Comparison of ENCODE assay signal across 8 mouse cellular contexts in genomic region chr2:94405397-94406082, GRCm38 (mm10). TPM values are rescaled to one million over a fixed set of nuclear protein-coding genes. Genes with fewer than 3 reads are reported as not detected.
A peak's percentile ranks its signal among the peaks of the same experiment; 100 is the strongest.
DNase-seq lines count a peak whose midpoint lies in the region; ATAC-seq lines count a peak whose summit lies in the region.

No protein-coding gene starts in this region.

- H3K9ac ChIP-seq in forebrain, embryonic 11.5 days (ENCODE audit: low read length), result peak overlapping the region; percentile 92

- no peaks in the 10 kb centered on the region for H3K27me3 ChIP-seq in forebrain, embryonic 11.5 days (ENCODE audit: control insufficient read depth, insufficient read depth, low read length)

- H3K4me2 ChIP-seq in forebrain, embryonic 11.5 days (ENCODE audit: low read depth, low read length, severe bottlenecking), result peak overlapping the region; percentile 74

- peak overlapping the region; percentile 78; the same call in 1 of the 2 replicates for H3K27ac ChIP-seq in forebrain, embryonic 11.5 days (ENCODE audit: low read depth, low read length)

- peak overlapping the region; percentile 95 for H3K4me3 ChIP-seq in forebrain, embryonic 11.5 days (ENCODE audit: low read depth, low read length)

- peak; percentile 18 for DNase-seq in layer of hippocampus, adult 11-12 months (ENCODE audit: low spot score)
- no peak for DNase-seq in layer of hippocampus, postnatal 25 days (ENCODE audit: extremely low spot score in 1 of 2, low spot score in 1 of 2)
- DNase-seq in T-cell, adult 2 months (ENCODE audit: low spot score), result peak; percentile 39
- no peak for DNase-seq in forebrain, embryonic 11.5 days (ENCODE audit: low spot score)
- peak; percentile 15 to 52 for DNase-seq in kidney, postnatal 4 days
- no peak for DNase-seq in urinary bladder, postnatal 10 days (ENCODE audit: low spot score)
- DNase-seq in spleen, adult 18-20 months, result no peak

- no peaks in the 10 kb centered on the region for H3K36me3 ChIP-seq in forebrain, embryonic 11.5 days (ENCODE audit: control insufficient read depth, insufficient read depth, low read length)

- no peak; the same call in 1 of the 2 replicates for ATAC-seq in forebrain, embryonic 11.5 days (replicated peaks; ENCODE audit: low FRiP score)
- ATAC-seq in megakaryocyte-erythroid progenitor cell, adult 5-6 weeks (replicated peaks; ENCODE audit: low FRiP score, low TSS enrichment, poor library complexity, severe bottlenecking), result peak; percentile 45

- no peaks in the 10 kb centered on the region for H3K9me3 ChIP-seq in forebrain, embryonic 11.5 days (ENCODE audit: control insufficient read depth, low read length)

- 13% methylated on average over 21 of the region's 21 CpGs for WGBS in forebrain, embryonic 11.5 days

- H3K4me1 ChIP-seq in forebrain, embryonic 11.5 days (replicated peaks; ENCODE audit: control insufficient read depth, insufficient read depth, low read length), result peaks cover 4% of the 10 kb centered on the region; the same call in 1 of the 2 replicates

RNA-seq across cellular contexts. Expression of gene Ttc17, which starts 0.9 kb away (rescaled TPM):
- total RNA-seq in layer of hippocampus, postnatal 25 days (2021), result 10 to 100 TPM; 32.7 to 35.5 TPM
- 15.1 and 15.4 TPM in 2 replicates for polyA plus RNA-seq in forebrain, embryonic 11.5 days (2014; fragmentation: Nextera tagmentation; extraction: Ambion mirVana)
- 25.4 and 25.5 TPM in 2 replicates for total RNA-seq in megakaryocyte-erythroid progenitor cell, adult 5-6 weeks (2014; fragmentation: Nextera tagmentation)
- 12.9 and 16.2 TPM in 2 replicates for total RNA-seq in megakaryocyte-erythroid progenitor cell, adult 5-6 weeks (2017)

RNA-seq across cellular contexts. Expression of gene Api5, which starts 32.4 kb away (rescaled TPM):
- 10 to 100 TPM; 58.6 to 64.6 TPM for total RNA-seq in layer of hippocampus, postnatal 25 days (2021)
- polyA plus RNA-seq in forebrain, embryonic 11.5 days (2014; fragmentation: Nextera tagmentation; extraction: Ambion mirVana), result 249 and 252 TPM in 2 replicates
- total RNA-seq in megakaryocyte-erythroid progenitor cell, adult 5-6 weeks (2014; fragmentation: Nextera tagmentation), result 114 and 118 TPM in 2 replicates
- total RNA-seq in megakaryocyte-erythroid progenitor cell, adult 5-6 weeks (2017), result 151 and 167 TPM in 2 replicates

Comparison
In these comparisons a context has a peak if more than half of its experiments do, and no peak if none do; other contexts are left out.
1. DNase-seq: peak in layer of hippocampus, adult 11-12 months (single experiment), T-cell, adult 2 months (single experiment) and kidney, postnatal 4 days (2 of 2); none in layer of hippocampus, postnatal 25 days (0 of 2), forebrain, embryonic 11.5 days (single experiment), urinary bladder, postnatal 10 days (single experiment) and spleen, adult 18-20 months (0 of 2).